Mouse (Mus musculus) ovary, adult 2 months (tissue): Measurements from ENCODE around the gene Fam50b. TPM values are rescaled to one million over a fixed set of nuclear protein-coding genes. Genes with fewer than 3 reads are reported as not detected.

Experiments used
- polyA plus RNA-seq: library from polyadenylated mRNA; depleted of rRNA; stranded (reverse); fragments of >200 nt; gene quantifications from 2 replicates; pipeline ENCODE4 v1.2.3, GENCODE M21; 2012; rRNA removed

Gene Fam50b
- not detected in 2 replicates for polyA plus RNA-seq

DNA sequence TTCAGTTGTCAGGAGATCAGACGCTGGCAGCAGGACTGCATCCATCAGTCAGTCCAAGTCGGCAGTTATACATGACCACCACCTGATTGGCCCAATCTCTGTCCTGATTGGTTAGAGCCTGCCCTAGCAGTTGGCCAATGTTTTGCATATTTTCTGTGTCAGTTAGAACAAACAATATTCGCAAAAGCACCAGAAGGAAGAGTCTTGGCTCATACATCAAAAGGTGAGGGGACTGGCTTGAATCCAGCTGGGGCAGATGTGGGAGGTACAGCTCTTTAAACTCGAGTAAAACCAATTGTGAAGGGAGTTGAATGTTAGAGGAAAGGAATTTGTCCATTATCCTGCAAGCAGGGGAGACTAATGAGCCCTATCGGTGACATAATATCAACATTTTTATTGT is at the start of gene Fam50b:
Gene Fam50b (plus strand): TSS at position 165 of the 400 bp plus-strand sequence.

Other genes with a start within 250 kb of the Fam50b start
- gene Pxdc1, start 81.4 kb upstream of the Fam50b start, polyA plus RNA-seq, result 5.2 and 6.2 TPM in 2 replicates
- gene Prpf4b, start 140.5 kb downstream of the Fam50b start, polyA plus RNA-seq, result 3.9 and 6.1 TPM in 2 replicates
- gene Fam217a, start 189.5 kb downstream of the Fam50b start, polyA plus RNA-seq, result 0.24 and 1.0 TPM in 2 replicates
- gene 4933417A18Rik, start 189.6 kb downstream of the Fam50b start, polyA plus RNA-seq, result not detected in 2 replicates
- 0.15 and 0.23 TPM in 2 replicates for gene Eci3, start 229.0 kb downstream of the Fam50b start, polyA plus RNA-seq